Mouse (Mus musculus): ENCODE data around the gene Thap3. TPM values are rescaled to one million over a fixed set of nuclear protein-coding genes. Genes with fewer than 3 reads are reported as not detected.

Thap3 gene
- polyA plus RNA-seq, 1 experiment: 23.6 TPM

GRCm38 (mm10) chr4:151972221-151972967, 16.4 kb downstream of the Thap3 start:
- Histone ChIP-seq H3K4me3 (replicated peaks; ENCODE audit: control insufficient read depth, low read depth, low read length) (no peak overlapping the region), H3K4me1 (ENCODE audit: control insufficient read depth, insufficient read depth, low read length) (no peaks in the 10 kb centered on the region), H3K27ac (ENCODE audit: control insufficient read depth, insufficient read depth, low read depth, low read length, poor library complexity) (no peak overlapping the region)
- TF ChIP-seq CTCF (IDR thresholded peaks at IDR 0.05; ENCODE audit: control insufficient read depth, insufficient read depth, low read length) (peak; percentile 73), POLR2A (IDR thresholded peaks at IDR 0.05; ENCODE audit: borderline replicate concordance, control insufficient read depth, low read depth, low read length) (no peak)
- WGBS: 67% methylated on average over 10 of the region's 10 CpGs

GRCm38 (mm10) chr4:151968204-151968921, 20.4 kb downstream of the Thap3 start:
- no peak overlapping the region for H3K4me3 ChIP-seq (replicated peaks; ENCODE audit: control insufficient read depth, low read depth, low read length)
- TF ChIP-seq POLR2A (IDR thresholded peaks at IDR 0.05; ENCODE audit: borderline replicate concordance, control insufficient read depth, low read depth, low read length) (no peak), CTCF (IDR thresholded peaks at IDR 0.05; ENCODE audit: control insufficient read depth, insufficient read depth, low read length) (no peak)
- 94% methylated on average over 26 of the region's 26 CpGs for WGBS
- H3K27ac ChIP-seq (ENCODE audit: control insufficient read depth, insufficient read depth, low read depth, low read length, poor library complexity): no peak overlapping the region
- no peaks in the 10 kb centered on the region; the same call in 1 of the 2 replicates for H3K4me1 ChIP-seq (ENCODE audit: control insufficient read depth, insufficient read depth, low read length)

- H3K4me3 ChIP-seq (replicated peaks; ENCODE audit: control insufficient read depth, low read depth, low read length): no peak overlapping the region
These were observed 26.0 kb downstream of the Thap3 start for GRCm38 (mm10) chr4:151962817-151963216.

GRCm38 (mm10) chr4:151960513-151960854, 28.3 kb downstream of the Thap3 start:
- Histone ChIP-seq H3K4me1 (ENCODE audit: control insufficient read depth, insufficient read depth, low read length) (peaks cover 17% of the 10 kb centered on the region), H3K27ac (ENCODE audit: control insufficient read depth, insufficient read depth, low read depth, low read length, poor library complexity) (peak overlapping the region; percentile 77), H3K4me3 (replicated peaks; ENCODE audit: control insufficient read depth, low read depth, low read length) (no peak overlapping the region)
- WGBS: 52% methylated on average over 3 of the region's 3 CpGs
- TF ChIP-seq CTCF (IDR thresholded peaks at IDR 0.05; ENCODE audit: control insufficient read depth, insufficient read depth, low read length) (no peak), POLR2A (IDR thresholded peaks at IDR 0.05; ENCODE audit: borderline replicate concordance, control insufficient read depth, low read depth, low read length) (peak; percentile 53; the same call in 1 of the 2 replicates)

More at GRCm38 (mm10) chr4:151962817-151963216, 26.0 kb downstream of the Thap3 start:
- 27% methylated on average over 3 of the region's 3 CpGs for WGBS
- TF ChIP-seq CTCF (IDR thresholded peaks at IDR 0.05; ENCODE audit: control insufficient read depth, insufficient read depth, low read length): no peak
- TF ChIP-seq POLR2A (IDR thresholded peaks at IDR 0.05; ENCODE audit: borderline replicate concordance, control insufficient read depth, low read depth, low read length): no peak
- Histone ChIP-seq H3K4me1 (ENCODE audit: control insufficient read depth, insufficient read depth, low read length) (peaks cover 17% of the 10 kb centered on the region), H3K27ac (ENCODE audit: control insufficient read depth, insufficient read depth, low read depth, low read length, poor library complexity) (peak overlapping the region; percentile 14; the same call in 1 of the 2 replicates)

- no peak overlapping the region for H3K4me3 ChIP-seq (replicated peaks; ENCODE audit: control insufficient read depth, low read depth, low read length)
- peak overlapping the region; percentile 77 for H3K27ac ChIP-seq (ENCODE audit: control insufficient read depth, insufficient read depth, low read depth, low read length, poor library complexity)
- 67% methylated on average over 11 of the region's 11 CpGs for WGBS
- TF ChIP-seq CTCF (IDR thresholded peaks at IDR 0.05; ENCODE audit: control insufficient read depth, insufficient read depth, low read length) (no peak), POLR2A (IDR thresholded peaks at IDR 0.05; ENCODE audit: borderline replicate concordance, control insufficient read depth, low read depth, low read length) (no peak)
- H3K4me1 ChIP-seq (ENCODE audit: control insufficient read depth, insufficient read depth, low read length): peaks cover 17% of the 10 kb centered on the region
These were observed 28.8 kb downstream of the Thap3 start for GRCm38 (mm10) chr4:151959849-151960512.

GRCm38 (mm10) chr4:151957584-151958315, 31.0 kb downstream of the Thap3 start:
- 74% methylated on average over 9 of the region's 9 CpGs for WGBS
- Histone ChIP-seq H3K27ac (ENCODE audit: control insufficient read depth, insufficient read depth, low read depth, low read length, poor library complexity) (peak overlapping the region; percentile 63; the same call in 1 of the 2 replicates), H3K4me1 (ENCODE audit: control insufficient read depth, insufficient read depth, low read length) (peaks cover 17% of the 10 kb centered on the region), H3K4me3 (replicated peaks; ENCODE audit: control insufficient read depth, low read depth, low read length) (no peak overlapping the region)
- no peak for TF ChIP-seq POLR2A (IDR thresholded peaks at IDR 0.05; ENCODE audit: borderline replicate concordance, control insufficient read depth, low read depth, low read length)
- TF ChIP-seq CTCF (IDR thresholded peaks at IDR 0.05; ENCODE audit: control insufficient read depth, insufficient read depth, low read length): no peak

GRCm38 (mm10) chr4:151955791-151956190, 33.0 kb downstream of the Thap3 start:
- TF ChIP-seq CTCF (IDR thresholded peaks at IDR 0.05; ENCODE audit: control insufficient read depth, insufficient read depth, low read length) (no peak), POLR2A (IDR thresholded peaks at IDR 0.05; ENCODE audit: borderline replicate concordance, control insufficient read depth, low read depth, low read length) (no peak)
- peaks cover 8% of the 10 kb centered on the region for H3K4me1 ChIP-seq (ENCODE audit: control insufficient read depth, insufficient read depth, low read length)
- no peak overlapping the region for H3K27ac ChIP-seq (ENCODE audit: control insufficient read depth, insufficient read depth, low read depth, low read length, poor library complexity)
- no peak overlapping the region for H3K4me3 ChIP-seq (replicated peaks; ENCODE audit: control insufficient read depth, low read depth, low read length)
- WGBS: 95% methylated on average over 1 of the region's 1 CpGs
